Mouse (Mus musculus) CD8-positive naive resting alpha-beta T cell, adult 2 months (primary cell): ENCODE measurements around the gene Gmnc.

ENCODE experiments used
- DNase-seq, 2 experiments: peaks; one replicate each; pipeline ENCODE4 v3.0.0; 2022; ENCODE audit warnings: low read depth in 2 of 2, low spot score in 2 of 2

Gene Gmnc

GRCm38 (mm10) chr16:26991477-26992300, at the start of gene Gmnc:
Gmnc (minus strand) TSS chr16:26991652.
- DNase-seq: no peak

GRCm38 (mm10) chr16:27027281-27027680, 35.8 kb upstream of the Gmnc start:
- DNase-seq: no peak

- no peak for DNase-seq
Observed at GRCm38 (mm10) chr16:27026226-27026625, 34.8 kb upstream of the Gmnc start.

- DNase-seq: no peak
Observed at GRCm38 (mm10) chr16:27022746-27023145, 31.3 kb upstream of the Gmnc start.

- no peak for DNase-seq
Observed at GRCm38 (mm10) chr16:27017309-27017708, 25.9 kb upstream of the Gmnc start.

- no peak for DNase-seq
Observed at GRCm38 (mm10) chr16:27002714-27003113, 11.3 kb upstream of the Gmnc start.

- DNase-seq: no peak
Observed at GRCm38 (mm10) chr16:26999563-26999962, 8.1 kb upstream of the Gmnc start.

GRCm38 (mm10) chr16:26989415-26990315, 1.8 kb downstream of the Gmnc start:
- DNase-seq: no peak

GRCm38 (mm10) chr16:26988188-26988587, 3.3 kb downstream of the Gmnc start:
- DNase-seq: no peak

GRCm38 (mm10) chr16:26985796-26986195, 5.7 kb downstream of the Gmnc start:
- DNase-seq: no peak

- no peak for DNase-seq
Observed at GRCm38 (mm10) chr16:26982112-26982511, 9.3 kb downstream of the Gmnc start.

- no peak for DNase-seq
Observed at GRCm38 (mm10) chr16:26967967-26968366, 23.5 kb downstream of the Gmnc start.

- DNase-seq: no peak
Observed at GRCm38 (mm10) chr16:26966830-26967229, 24.6 kb downstream of the Gmnc start.

- no peak for DNase-seq
Observed at GRCm38 (mm10) chr16:26961971-26962370, 29.5 kb downstream of the Gmnc start.

- no peak for DNase-seq
Observed at GRCm38 (mm10) chr16:26951601-26952000, 39.9 kb downstream of the Gmnc start.

- no peak for DNase-seq
Observed at GRCm38 (mm10) chr16:26950209-26950608, 41.2 kb downstream of the Gmnc start.

GRCm38 (mm10) chr16:26903968-26904367, 87.5 kb downstream of the Gmnc start:
- no peak for DNase-seq

GRCm38 (mm10) chr16:26901471-26901870, 90.0 kb downstream of the Gmnc start:
- DNase-seq: no peak

GRCm38 (mm10) chr16:26886337-26886736, 105.1 kb downstream of the Gmnc start:
- no peak for DNase-seq

GRCm38 (mm10) chr16:26876885-26877284, 114.6 kb downstream of the Gmnc start:
- no peak for DNase-seq
